Mouse (Mus musculus) MEL (cell line): ENCODE results near the gene Aldh16a1. TPM values are rescaled to one million over a fixed set of nuclear protein-coding genes. Genes with fewer than 3 reads are reported as not detected.
A peak's percentile ranks its signal among the peaks of the same experiment; 100 is the strongest.

ENCODE experiments used
- DNase-seq: peaks from one replicate; pipeline ENCODE4 v3.0.0; 2011; ENCODE audit warnings: low read depth, low spot score
- H3K27ac ChIP-seq: 2 replicates; pipeline ENCODE4 v1.5.1; 2012; ENCODE audit warnings: low read depth, mild to moderate bottlenecking, control low read depth, low read length, moderate library complexity; ENCODE audit not compliant: control insufficient read depth
- H3K27me3 ChIP-seq, 2 experiments: fragments of 150-350 bp in 1 of 2; sonication (generic) in 1 of 2; 2 replicates each; pipeline ENCODE4 v1.6.1; 2012; ENCODE audit warnings: low read length in 2 of 2, mild to moderate bottlenecking in 2 of 2, improper control_type of control experiment in 1 of 2, moderate library complexity in 1 of 2; ENCODE audit not compliant: insufficient read depth in 2 of 2, control insufficient read depth in 1 of 2
- H3K36me3 ChIP-seq, 2 experiments: 2 replicates each; pipeline ENCODE4 v1.6.1; 2012 to 2014; ENCODE audit warnings: low read length in 2 of 2, improper control_type of control experiment in 1 of 2, inconsistent platforms in 1 of 2, mild to moderate bottlenecking in 1 of 2; ENCODE audit not compliant: insufficient read depth in 2 of 2, control insufficient read depth in 1 of 2
- H3K4me1 ChIP-seq, 2 experiments: fragments of 150-350 bp in 1 of 2; sonication (generic) in 1 of 2; 2 replicates each; pipeline ENCODE4 v1.6.1; 2012; ENCODE audit warnings: low read length in 2 of 2, improper control_type of control experiment in 1 of 2, mild to moderate bottlenecking in 1 of 2; ENCODE audit not compliant: insufficient read depth in 2 of 2, control insufficient read depth in 1 of 2
- H3K4me3 ChIP-seq, 2 experiments: fragments of 150-350 bp in 1 of 2; sonication (generic) in 1 of 2; 2 replicates each; pipeline ENCODE4 v1.5.1; 2012; ENCODE audit warnings: low read depth in 2 of 2, low read length in 2 of 2, mild to moderate bottlenecking in 2 of 2, moderate library complexity in 2 of 2, control low read depth in 1 of 2, improper control_type of control experiment in 1 of 2; ENCODE audit not compliant: control insufficient read depth in 1 of 2, insufficient read depth in 1 of 2
- H3K79me2 ChIP-seq: 2 replicates; pipeline ENCODE4 v1.6.1; 2012; ENCODE audit warnings: mild to moderate bottlenecking, low read length, moderate library complexity; ENCODE audit not compliant: control insufficient read depth, poor library complexity, insufficient read depth
- H3K9ac ChIP-seq: 2 replicates; pipeline ENCODE4 v1.6.1; 2012; ENCODE audit warnings: low read depth, mild to moderate bottlenecking, control low read depth, low read length, moderate library complexity; ENCODE audit not compliant: control insufficient read depth, poor library complexity, severe bottlenecking
- H3K9me3 ChIP-seq: fragments of 150-350 bp; sonication (generic); replicated peaks from 2 replicates; pipeline ENCODE4 v1.6.1; 2012; ENCODE audit warnings: mild to moderate bottlenecking, low read length, improper control_type of control experiment, moderate library complexity; ENCODE audit not compliant: insufficient read depth
- BHLHE40 ChIP-seq: IDR thresholded peaks from 2 replicates; pipeline ENCODE4 v1.6.1; 2012; ENCODE audit warnings: low read depth, mild to moderate bottlenecking, inconsistent platforms, low read length, improper control_type of control experiment, borderline replicate concordance
- CHD1 ChIP-seq: IDR thresholded peaks from 2 replicates; pipeline ENCODE4 v1.6.1; 2012; ENCODE audit warnings: low read depth, mild to moderate bottlenecking, inconsistent platforms, low read length, improper control_type of control experiment
- E2F4 ChIP-seq: IDR thresholded peaks from 2 replicates; pipeline ENCODE4 v1.6.1; 2011; ENCODE audit warnings: low read depth, low read length, improper control_type of control experiment, borderline replicate concordance
- KAT2A ChIP-seq: conservative IDR thresholded peaks from 2 replicates; pipeline ENCODE4 v1.6.1; 2012; ENCODE audit warnings: low read depth, low read length, improper control_type of control experiment, inconsistent platforms
- MAFK ChIP-seq: IDR thresholded peaks from 2 replicates; pipeline ENCODE4 v1.6.1; 2011; ENCODE audit warnings: low read depth, mild to moderate bottlenecking, low read length, improper control_type of control experiment, borderline replicate concordance
- POLR2A ChIP-seq, 2 experiments: IDR thresholded peaks; 2 replicates each; pipeline ENCODE4 v1.6.1; 2011 to 2012; ENCODE audit warnings: low read length in 2 of 2, mild to moderate bottlenecking in 2 of 2, control low read depth in 1 of 2, improper control_type of control experiment in 1 of 2, low read depth in 1 of 2, moderate library complexity in 1 of 2; ENCODE audit not compliant: control insufficient read depth in 1 of 2, insufficient read depth in 1 of 2, poor library complexity in 1 of 2
- RAD21 ChIP-seq: IDR thresholded peaks from 2 replicates; pipeline ENCODE4 v1.6.1; 2011; ENCODE audit warnings: mild to moderate bottlenecking, low read depth, low read length, improper control_type of control experiment
- SMC3 ChIP-seq: IDR thresholded peaks from 2 replicates; pipeline ENCODE4 v1.6.1; 2011; ENCODE audit warnings: low read depth, low read length, improper control_type of control experiment
- TBP ChIP-seq: IDR thresholded peaks from 2 replicates; pipeline ENCODE4 v1.8.0; 2011; ENCODE audit warnings: low read depth, low read length, improper control_type of control experiment
- UBTF ChIP-seq: IDR thresholded peaks from 2 replicates; pipeline ENCODE4 v1.6.1; 2012; ENCODE audit warnings: low read depth, mild to moderate bottlenecking, inconsistent platforms, low read length, improper control_type of control experiment, moderate library complexity, borderline replicate concordance; ENCODE audit not compliant: insufficient read depth
- USF2 ChIP-seq, 2 experiments: IDR thresholded peaks; 2 replicates each; pipeline ENCODE4 v1.6.1; 2011 to 2012; ENCODE audit warnings: improper control_type of control experiment in 2 of 2, low read length in 2 of 2, borderline replicate concordance in 1 of 2, inconsistent platforms in 1 of 2, low read depth in 1 of 2, mild to moderate bottlenecking in 1 of 2; ENCODE audit not compliant: insufficient read depth in 1 of 2
- polyA plus RNA-seq, 2 experiments: library from polyadenylated mRNA; stranded (reverse) in 1 of 2; unstranded in 1 of 2; fragments of >175 nt in 1 of 2; fragments of >200 nt in 1 of 2; gene quantifications; 2 replicates each; pipeline versions ENCODE4 v1.2.1 to v1.2.4; 2012; ENCODE audit warnings: low replicate concordance in 2 of 2, low read depth in 1 of 2; ENCODE audit not compliant: insufficient read length in 2 of 2, insufficient read depth in 1 of 2, missing spikeins in 1 of 2
- total RNA-seq: library from RNA; depleted of rRNA; stranded (reverse); fragments of 300-350 nt; gene quantifications from 2 replicates; pipeline ENCODE4 v1.2.3, GENCODE M21; 2012

Gene Aldh16a1
- total and polyA plus RNA-seq, 3 experiments = 33.9 to 61.6 TPM; not detected in 1

GRCm38 (mm10) chr7:45123186-45123570 is 31.2 kb downstream of the Aldh16a1 start:
- DNase-seq = peak; percentile 67
- Histone ChIP-seq H3K4me3 (peak overlapping the region; percentile 68 to 84), H3K27me3 (no peaks in the 10 kb centered on the region), H3K9me3 (no peaks in the 10 kb centered on the region), H3K36me3 (peaks cover 14 to 17% of the 10 kb centered on the region in 2 experiments), H3K9ac (peak overlapping the region; percentile 91), H3K79me2 (peaks cover 53% of the 10 kb centered on the region), H3K27ac (peak overlapping the region; percentile 80), H3K4me1 (peaks cover 0 to 22% of the 10 kb centered on the region in 2 experiments; a peak in 2 of 4 replicates)
- TF ChIP-seq TBP = 0 out of 2 replicates have a peak, but pooled peaks have one; percentile 17
- TF ChIP-seq POLR2A (IDR thresholded peaks at IDR 0.05; ENCODE audit: control insufficient read depth in 1 of 2, insufficient read depth in 1 of 2, low read depth in 1 of 2, low read length in 2 of 2, poor library complexity in 1 of 2) = peak; percentile 25 to 55; a peak in 2 of 4 replicates
- no peak for TF ChIP-seq CHD1

GRCm38 (mm10) chr7:45122561-45123185 is 31.7 kb downstream of the Aldh16a1 start:
- Histone ChIP-seq H3K4me3 (peak overlapping the region; percentile 68 to 84), H3K36me3 (peaks cover 14 to 17% of the 10 kb centered on the region in 2 experiments), H3K4me1 (peaks cover 0 to 22% of the 10 kb centered on the region in 2 experiments; a peak in 2 of 4 replicates), H3K79me2 (peaks cover 48% of the 10 kb centered on the region)
- TF ChIP-seq E2F4 = no peak
- no peak for TF ChIP-seq MAFK
- no peak for TF ChIP-seq USF2 (IDR thresholded peaks at IDR 0.05; ENCODE audit: borderline replicate concordance in 1 of 2, insufficient read depth in 1 of 2, low read depth in 1 of 2, low read length in 2 of 2)
- TF ChIP-seq CHD1 = no peak
- TF ChIP-seq RAD21 = no peak
- no peak for TF ChIP-seq SMC3
- no peak for TF ChIP-seq BHLHE40
- no peak for TF ChIP-seq KAT2A
- TF ChIP-seq, all 39 proteins: peak for 0
- Histone ChIP-seq H3K27ac (peak overlapping the region; percentile 80), H3K9ac (peak overlapping the region; percentile 91), H3K27me3 (no peaks in the 10 kb centered on the region), H3K9me3 (no peaks in the 10 kb centered on the region)
- peak; percentile 32 for DNase-seq

DNA sequence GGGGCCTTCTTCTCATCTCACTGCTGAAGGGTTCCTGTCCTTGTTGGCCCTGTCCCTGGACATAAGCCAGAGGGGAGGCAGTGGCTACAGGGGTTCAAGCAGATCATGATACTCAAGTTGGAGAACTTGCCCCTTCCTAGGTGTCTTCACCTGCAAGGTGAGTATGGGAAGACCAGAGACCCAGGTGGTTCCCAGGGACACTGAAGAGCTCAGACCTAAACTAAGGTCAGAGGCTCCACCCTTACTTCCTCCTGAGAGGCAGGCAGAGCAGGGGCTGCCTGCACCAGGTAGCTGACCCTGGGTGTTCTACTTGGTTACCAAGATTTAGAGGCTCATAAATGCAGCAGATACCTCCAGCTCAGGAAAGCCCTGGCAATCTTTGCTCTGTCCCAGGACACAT is 32.4 kb downstream of the Aldh16a1 start:
- H3K27ac ChIP-seq = peak overlapping the region; percentile 23
- H3K4me3 ChIP-seq = peak overlapping the region in 1 of 2 experiments; percentile 84; a peak in 2 of 4 replicates
- peaks cover 11 to 17% of the 10 kb centered on the region in 2 experiments for H3K36me3 ChIP-seq
- no peak for DNase-seq
- peaks cover 0 to 22% of the 10 kb centered on the region in 2 experiments; a peak in 2 of 4 replicates for H3K4me1 ChIP-seq
- TF ChIP-seq UBTF (no peak), POLR2A (IDR thresholded peaks at IDR 0.05; ENCODE audit: control insufficient read depth in 1 of 2, insufficient read depth in 1 of 2, low read depth in 1 of 2, low read length in 2 of 2, poor library complexity in 1 of 2) (0 out of 4 replicates have a peak, but pooled peaks of 1 of the 2 experiments have one; percentile 5)
- TF ChIP-seq, all 39 proteins: peak for 1
- Histone ChIP-seq H3K27me3 (no peaks in the 10 kb centered on the region), H3K9ac (peak overlapping the region; percentile 91), H3K9me3 (no peaks in the 10 kb centered on the region), H3K79me2 (peaks cover 41% of the 10 kb centered on the region)
